Mouse (Mus musculus) ZHBTc4 (cell line): ENCODE results near the gene Fmod.

Source experiments
- DNase-seq: peaks from one replicate; pipeline ENCODE4 v3.0.0-alpha.2; 2011; ENCODE audit warnings: low read depth, low spot score

Fmod gene

GRCm38 (mm10) chr1:134056285-134056684 is 19.2 kb downstream of the Fmod start:
- DNase-seq, result no peak

GRCm38 (mm10) chr1:134057736-134058135 is 20.7 kb downstream of the Fmod start:
- DNase-seq, result no peak

- no peak for DNase-seq
Measured at GRCm38 (mm10) chr1:134058870-134059269, 21.8 kb downstream of the Fmod start.

DNA sequence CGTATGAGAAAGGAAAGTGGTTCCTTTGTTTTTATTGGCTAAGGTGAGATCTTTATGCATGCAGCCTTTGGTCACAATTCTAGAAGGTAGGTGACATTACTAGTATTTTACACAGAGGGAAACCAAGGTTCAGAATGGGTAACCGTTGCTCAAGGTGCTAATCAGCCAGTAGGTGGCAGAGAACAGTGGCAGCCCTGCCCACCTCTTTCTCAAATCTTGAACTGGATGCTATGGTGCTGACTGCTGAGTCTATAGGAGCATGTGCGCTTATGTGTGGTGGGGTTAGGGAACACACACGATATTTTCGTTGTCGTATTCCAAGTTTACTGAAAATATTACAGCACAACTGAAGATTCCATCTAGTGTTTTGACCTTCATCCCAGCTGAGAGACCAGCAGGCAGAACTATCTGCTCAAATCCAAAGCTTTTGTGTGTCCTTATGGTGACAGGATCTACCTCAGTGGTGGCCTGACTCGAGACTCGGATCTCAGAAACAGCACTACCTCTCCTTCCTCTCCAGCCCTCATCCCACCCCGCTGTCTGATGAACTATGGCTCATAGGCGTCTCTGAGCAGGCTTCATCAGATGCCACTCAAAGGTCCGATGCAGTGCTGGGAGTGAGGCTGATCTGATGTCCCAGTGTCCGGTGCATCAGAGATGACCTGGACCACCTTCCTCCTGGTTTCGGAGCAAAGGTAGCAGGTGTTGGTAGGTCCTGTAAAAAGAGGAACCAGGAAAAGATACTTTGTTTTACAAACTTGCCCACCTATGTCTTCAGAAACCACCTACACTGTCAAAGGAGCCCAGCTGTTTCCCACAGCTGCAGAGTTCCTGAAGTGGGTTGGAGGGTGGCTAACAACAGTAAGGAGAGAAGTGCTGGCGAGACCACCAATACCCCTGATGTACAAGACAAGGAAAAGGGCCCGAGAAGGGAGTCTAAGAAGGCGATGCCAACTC is 23.0 kb downstream of the Fmod start:
- DNase-seq, result no peak

- peak; percentile 96 for DNase-seq
Measured at GRCm38 (mm10) chr1:134060849-134061569, 24.0 kb downstream of the Fmod start.

DNA sequence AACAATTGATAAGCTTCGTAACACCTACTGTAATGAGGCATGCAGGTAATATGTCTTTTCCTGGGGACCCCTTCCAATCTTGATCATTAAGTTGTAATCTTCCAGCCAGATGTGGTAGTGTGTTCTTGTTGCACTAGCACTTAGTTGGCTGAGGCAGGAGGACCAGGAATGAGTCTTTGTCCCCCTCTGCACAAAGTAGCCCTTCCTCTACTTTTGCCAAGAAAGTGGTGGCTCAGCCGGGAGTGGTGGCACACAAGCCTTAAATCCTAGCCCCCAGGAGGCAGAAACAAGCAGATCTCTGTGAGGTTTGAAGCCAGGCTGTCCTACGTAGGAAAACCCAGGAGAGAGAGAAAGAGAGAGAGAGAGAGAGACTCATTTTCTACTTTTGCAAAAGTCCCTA is 24.9 kb downstream of the Fmod start:
- no peak for DNase-seq

DNA sequence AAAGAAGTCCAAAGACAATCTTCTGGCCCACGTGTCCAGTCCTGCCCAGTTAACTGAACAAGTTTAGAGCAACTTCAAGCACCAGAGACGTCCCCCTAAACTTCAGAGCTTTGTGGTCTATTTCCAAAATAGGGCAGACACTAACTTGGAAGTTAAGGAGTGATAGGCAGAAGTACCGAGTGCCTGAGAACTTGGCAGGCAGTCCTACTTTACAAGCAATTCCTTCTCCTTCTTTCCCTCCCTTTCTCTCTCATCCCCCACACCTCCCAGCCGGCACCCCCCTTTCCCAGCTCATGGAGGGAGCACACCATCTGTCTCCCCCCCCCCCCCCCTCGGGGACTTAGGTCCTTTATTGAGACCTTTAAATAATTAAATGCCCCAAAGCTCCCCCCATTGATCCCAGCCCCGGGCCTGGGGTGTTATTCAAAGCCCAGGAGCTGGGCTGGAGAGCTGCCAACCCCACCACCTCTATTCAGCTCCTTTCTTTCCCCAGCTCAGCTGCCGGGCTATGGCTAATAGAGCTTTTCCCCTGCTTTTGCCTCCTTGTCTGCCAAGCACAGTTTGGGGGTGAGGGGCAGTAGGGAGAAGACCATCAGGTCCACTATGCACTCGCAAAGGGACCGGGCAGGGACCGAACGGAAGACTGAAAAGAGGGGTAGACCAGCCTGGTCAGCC is 25.5 kb downstream of the Fmod start:
- DNase-seq, result no peak

GRCm38 (mm10) chr1:134063086-134063772 is 26.2 kb downstream of the Fmod start:
- peak; percentile 76 for DNase-seq

- DNase-seq, result no peak
Measured at GRCm38 (mm10) chr1:134063773-134064125, 26.7 kb downstream of the Fmod start.

DNA sequence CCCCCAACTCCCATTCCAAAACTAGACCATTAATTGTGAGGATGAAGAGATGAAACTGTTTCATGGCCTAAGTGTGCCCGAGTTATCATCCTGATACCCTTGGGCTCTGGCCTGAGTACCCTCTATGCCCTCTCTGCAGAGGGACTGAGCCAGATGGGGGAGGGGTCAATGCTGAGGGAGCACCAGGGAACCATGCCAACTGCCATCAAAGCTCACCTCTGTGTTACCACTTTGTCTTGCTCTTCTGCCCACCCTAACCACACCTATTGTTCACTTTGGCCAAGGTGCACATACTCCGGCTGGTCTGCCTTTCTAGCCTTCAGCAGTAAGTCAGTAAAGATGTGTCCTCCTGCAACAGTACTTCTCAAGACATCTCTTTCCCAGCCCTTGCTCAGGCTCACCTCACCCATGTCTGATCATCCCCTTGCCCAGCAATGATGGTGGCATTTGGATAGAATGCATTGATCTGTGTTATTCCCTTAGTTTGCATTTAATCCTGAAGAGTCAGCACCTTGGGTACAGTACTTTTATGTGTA is 27.3 kb downstream of the Fmod start:
- DNase-seq, result no peak

GRCm38 (mm10) chr1:134065241-134065809 is 28.3 kb downstream of the Fmod start:
- no peak for DNase-seq

DNA sequence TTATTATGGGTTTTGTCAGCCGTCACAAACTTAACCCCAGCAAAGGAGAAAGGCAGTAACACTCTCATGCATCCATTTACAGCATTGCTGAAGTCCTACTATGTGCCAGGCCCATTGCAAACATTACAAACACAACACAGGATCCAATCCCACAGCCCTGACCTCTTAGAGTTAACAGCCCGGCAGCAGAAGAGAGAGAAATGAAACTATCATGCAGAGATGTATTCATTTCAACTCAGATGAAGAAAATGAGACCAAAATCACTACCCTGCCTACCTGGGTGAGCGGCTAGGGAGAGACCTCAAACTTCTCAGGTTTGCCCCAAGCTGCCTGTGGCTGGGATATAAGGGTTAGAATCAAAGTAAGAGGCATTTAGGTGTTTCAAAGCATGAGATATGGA is 29.5 kb downstream of the Fmod start:
- DNase-seq, result no peak

- DNase-seq, result no peak
Measured at GRCm38 (mm10) chr1:134067143-134067619, 30.1 kb downstream of the Fmod start.

DNA sequence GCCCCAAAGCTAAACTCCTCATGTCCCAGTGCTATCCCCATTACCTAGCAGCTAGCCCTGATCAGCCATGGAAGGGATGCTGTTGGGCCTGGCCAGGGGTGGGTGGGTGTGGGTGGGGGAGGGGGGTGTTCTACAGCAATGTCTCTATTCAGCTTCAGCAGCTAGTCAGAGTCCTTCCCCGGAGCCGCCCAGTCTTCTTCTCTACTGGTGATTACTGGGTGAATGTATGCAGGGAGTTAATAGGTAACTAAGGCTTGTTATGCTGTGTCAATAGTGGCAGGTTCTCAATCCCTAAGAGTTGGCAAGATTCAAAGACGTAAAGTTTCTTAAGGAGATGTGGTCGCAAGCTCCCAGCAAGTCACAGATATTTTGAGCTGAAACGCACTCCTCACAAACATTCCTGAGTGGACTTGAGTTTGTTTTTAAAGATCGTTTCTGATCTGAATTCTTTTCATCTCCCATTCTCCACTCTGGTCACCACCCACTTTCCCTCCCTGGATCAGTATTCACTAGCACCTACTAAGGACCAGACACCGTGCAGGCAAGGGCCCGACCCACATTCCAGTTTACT is 33.1 kb downstream of the Fmod start:
- peak; percentile 70 for DNase-seq

GRCm38 (mm10) chr1:134071411-134072018 is 34.5 kb downstream of the Fmod start:
- DNase-seq, result no peak

- no peak for DNase-seq
Measured at GRCm38 (mm10) chr1:134073061-134073564, 36.1 kb downstream of the Fmod start.

GRCm38 (mm10) chr1:134073658-134074057 is 36.6 kb downstream of the Fmod start:
- no peak for DNase-seq

- DNase-seq, result no peak
Measured at GRCm38 (mm10) chr1:134074184-134074583, 37.1 kb downstream of the Fmod start.

GRCm38 (mm10) chr1:134074606-134075005 is 37.6 kb downstream of the Fmod start:
- DNase-seq, result no peak

GRCm38 (mm10) chr1:134075532-134075931 is 38.5 kb downstream of the Fmod start:
- no peak for DNase-seq
